Mouse (Mus musculus) heart, embryonic 16.5 days (tissue): ENCODE results near the gene Zfp697. TPM values are rescaled to one million over a fixed set of nuclear protein-coding genes. Genes with fewer than 3 reads are reported as not detected.
"Not testable (repeated sequence)": the region's sequence is repeated elsewhere in the genome, so short reads cannot be mapped to it uniquely, and the experiment has no call there.

Experiments used
- ATAC-seq: fragments of 200-750 bp; cut with Nextera tagmentation; replicated peaks from 2 replicates; pipeline ENCODE4 v1.8.0; 2017; ENCODE audit warnings: moderate number of reproducible peaks; ENCODE audit not compliant: insufficient read depth, low FRiP score; ENCODE audit errors: extremely low read depth
- H3K27ac ChIP-seq: fragments of 300-500 bp; sonication (generic); 2 replicates; pipeline ENCODE4 v1.5.1; 2014; ENCODE audit warnings: mild to moderate bottlenecking, low read length, control low read depth, moderate library complexity
- H3K27me3 ChIP-seq: fragments of 300-500 bp; sonication (generic); 2 replicates; pipeline ENCODE4 v1.6.1; 2014; ENCODE audit warnings: low read length, mixed read lengths; ENCODE audit not compliant: control insufficient read depth, insufficient read depth
- H3K36me3 ChIP-seq: fragments of 300-500 bp; sonication (generic); 2 replicates; pipeline ENCODE4 v1.6.1; 2014; ENCODE audit not compliant: control insufficient read depth, insufficient read depth
- H3K4me1 ChIP-seq: fragments of 300-500 bp; sonication (generic); 2 replicates; pipeline ENCODE4 v1.6.1; 2014; ENCODE audit warnings: low read length, mixed read lengths; ENCODE audit not compliant: control insufficient read depth, insufficient read depth
- H3K4me2 ChIP-seq: fragments of 300-500 bp; sonication (generic); 2 replicates; pipeline ENCODE4 v1.6.1; 2014; ENCODE audit warnings: low read depth, mild to moderate bottlenecking, control low read depth, low read length
- H3K4me3 ChIP-seq: fragments of 300-500 bp; sonication (generic); 2 replicates; pipeline ENCODE4 v1.5.1; 2014; ENCODE audit warnings: mild to moderate bottlenecking, control low read depth, low read length
- H3K9ac ChIP-seq: fragments of 300-500 bp; sonication (generic); 2 replicates; pipeline ENCODE4 v1.6.1; 2014; ENCODE audit warnings: low read length, control low read depth
- H3K9me3 ChIP-seq: fragments of 300-500 bp; sonication (generic); replicated peaks from 2 replicates; pipeline ENCODE4 v1.6.1; 2016; ENCODE audit warnings: low read length; ENCODE audit not compliant: control insufficient read depth
- WGBS: fragments of 180-500 bp; shearing (Covaris S2); extraction: QIAGEN DNeasy Blood & Tissue Kit; methylation state at CpG from one replicate; pipeline ENCODE4 v1.1.7; 2014; 5-methylcytosine and 5-hydroxymethylcytosine counted together
- polyA plus RNA-seq: library from polyadenylated mRNA; unstranded; fragments of >200 nt; fragmentation: Nextera tagmentation; extraction: Ambion mirVana; gene quantifications from 2 replicates; pipeline ENCODE4 v1.2.1, GENCODE M21; 2015

Zfp697 gene
- polyA plus RNA-seq, 1 experiment from 2014 or later: 9.8 TPM

DNA sequence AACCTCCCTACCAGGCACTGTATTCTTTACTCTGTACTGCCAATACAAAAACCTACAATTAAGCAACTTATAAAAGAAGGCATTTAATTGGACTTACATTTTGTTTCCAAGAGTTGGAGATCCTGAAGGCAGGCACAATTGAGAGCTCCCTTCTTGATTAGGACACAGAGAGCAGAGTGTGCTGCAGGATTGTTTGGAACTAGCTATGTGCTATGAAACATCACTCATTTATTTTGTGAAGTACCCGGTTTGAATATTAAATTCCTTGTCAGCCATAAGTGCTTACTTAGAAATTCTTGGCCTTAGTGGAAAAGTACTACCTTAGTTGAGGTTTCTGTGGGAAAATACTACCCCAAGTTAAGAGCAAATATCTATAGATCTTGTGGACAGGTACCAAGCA lies 342.1 kb downstream of the Zfp697 start, which contains the start of gene Hsd3b2:
Gene Hsd3b2, minus strand, starts transcription at position 168 of the 400 bp plus-strand sequence.
- Histone ChIP-seq H3K36me3 (no peaks in the 10 kb centered on the region), H3K9me3 (no peaks in the 10 kb centered on the region), H3K4me1 (no peaks in the 10 kb centered on the region), H3K4me3 (no peak within 1 kb of the TSS), H3K4me2 (no peak within 1 kb of the TSS), H3K9ac (no peak within 1 kb of the TSS), H3K27ac (no peak within 1 kb of the TSS), H3K27me3 (no peaks in the 10 kb centered on the region)
- ATAC-seq: no peak
- WGBS: 61% methylated on average over 1 of the region's 1 CpGs

DNA sequence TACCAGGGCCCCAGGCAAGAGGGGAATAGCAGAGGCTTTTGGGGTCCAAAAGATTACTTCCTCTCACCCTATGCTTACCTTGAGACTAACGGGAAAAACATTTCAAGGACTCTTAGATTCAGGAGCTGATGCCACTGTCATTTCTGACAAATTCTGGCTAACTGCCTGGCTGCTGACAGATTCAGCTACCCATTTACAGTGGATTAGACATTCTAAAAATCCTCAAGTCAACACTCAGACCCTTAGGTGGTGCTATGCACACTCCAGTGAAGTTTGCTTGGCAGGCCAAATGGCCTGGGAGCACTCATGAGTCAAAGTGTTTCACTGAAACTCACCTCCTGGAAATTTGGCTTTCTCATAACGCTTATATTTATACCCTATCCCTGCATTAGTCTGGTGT lies 344.0 kb downstream of the Zfp697 start:
- ATAC-seq: no peak
- no peaks in the 10 kb centered on the region for H3K9me3 ChIP-seq
- H3K9ac ChIP-seq: no peak overlapping the region
- 68% methylated on average over 2 of the region's 2 CpGs for WGBS
- H3K36me3 ChIP-seq: no peaks in the 10 kb centered on the region
- no peak overlapping the region for H3K4me3 ChIP-seq
- no peak overlapping the region for H3K4me2 ChIP-seq
- H3K27me3 ChIP-seq: no peaks in the 10 kb centered on the region
- no peaks in the 10 kb centered on the region for H3K4me1 ChIP-seq
- no peak overlapping the region for H3K27ac ChIP-seq

DNA sequence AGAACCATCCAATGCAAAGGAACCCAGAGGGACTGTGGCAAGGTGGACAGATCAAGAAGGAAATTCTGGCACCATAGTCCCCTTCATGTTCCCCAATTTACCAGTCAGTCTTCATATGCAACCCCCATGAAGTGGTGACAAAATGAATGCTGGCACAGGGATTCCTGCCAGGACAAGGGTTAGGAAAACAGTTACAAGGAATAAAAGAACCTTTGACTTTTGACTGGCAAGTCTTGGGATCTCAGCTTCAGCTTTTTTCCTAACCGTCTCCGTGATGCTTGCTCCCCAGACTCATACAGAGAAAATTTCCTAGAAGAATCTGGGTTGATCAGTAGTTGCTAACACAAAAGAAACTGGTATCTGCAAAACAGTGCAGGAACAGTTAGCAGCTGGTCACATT lies 351.5 kb downstream of the Zfp697 start:
- WGBS: 86% methylated on average over 2 of the region's 2 CpGs
- Histone ChIP-seq H3K4me1 (no peaks in the 10 kb centered on the region), H3K27me3 (no peaks in the 10 kb centered on the region), H3K4me2 (no peak overlapping the region), H3K9ac (no peak overlapping the region), H3K36me3 (no peaks in the 10 kb centered on the region), H3K9me3 (no peaks in the 10 kb centered on the region), H3K4me3 (no peak overlapping the region), H3K27ac (no peak overlapping the region)
- no peak for ATAC-seq

DNA sequence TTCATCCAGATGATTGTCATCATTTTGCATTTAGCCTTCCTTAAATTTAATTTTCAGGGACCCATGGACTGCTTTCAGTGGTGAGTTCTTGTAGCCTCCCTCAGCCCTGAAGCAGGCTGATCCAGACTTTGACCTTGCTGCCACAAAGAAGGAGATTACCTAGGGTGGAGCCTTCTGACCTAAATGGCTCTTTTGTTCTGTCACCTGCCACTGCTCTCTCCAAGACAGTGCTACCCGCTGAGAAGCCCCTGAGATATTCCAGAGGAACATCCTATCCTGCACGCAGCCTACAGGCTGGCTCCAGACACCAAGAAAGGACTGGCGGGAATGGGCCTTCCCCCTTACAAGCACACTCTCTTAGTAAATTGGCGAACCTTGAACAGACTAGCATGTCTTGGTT lies 352.1 kb downstream of the Zfp697 start:
- Histone ChIP-seq H3K27ac (no peak overlapping the region), H3K4me2 (no peak overlapping the region), H3K4me1 (no peaks in the 10 kb centered on the region), H3K36me3 (no peaks in the 10 kb centered on the region), H3K4me3 (no peak overlapping the region), H3K9ac (no peak overlapping the region), H3K27me3 (no peaks in the 10 kb centered on the region), H3K9me3 (no peaks in the 10 kb centered on the region)
- WGBS: 65% methylated on average over 4 of the region's 4 CpGs
- no peak for ATAC-seq

DNA sequence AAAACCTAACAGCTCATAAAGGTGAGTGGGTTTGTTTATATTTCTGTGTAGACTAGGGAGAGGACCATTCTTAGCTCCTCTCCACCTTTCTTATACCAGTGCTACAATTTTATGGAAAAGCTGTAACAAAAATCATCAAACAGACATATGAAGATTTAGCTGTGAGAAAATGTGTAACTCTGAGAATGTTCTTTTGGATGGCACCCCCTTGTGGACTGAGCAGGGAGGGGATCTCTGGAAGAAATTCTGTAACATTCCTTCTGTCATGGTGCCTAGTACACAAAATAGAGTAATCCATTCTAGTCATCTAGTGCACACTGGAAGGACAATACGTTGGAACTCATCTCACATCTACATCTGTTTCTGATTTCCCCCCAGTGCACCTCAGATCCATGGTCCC lies 358.8 kb downstream of the Zfp697 start:
- H3K27ac ChIP-seq, H3K4me2 ChIP-seq, H3K9me3 ChIP-seq, ATAC-seq, H3K9ac ChIP-seq, H3K36me3 ChIP-seq, H3K27me3 ChIP-seq, H3K4me3 ChIP-seq, H3K4me1 ChIP-seq: not testable (repeated sequence)
- 56% methylated on average over 1 of the region's 1 CpGs for WGBS

DNA sequence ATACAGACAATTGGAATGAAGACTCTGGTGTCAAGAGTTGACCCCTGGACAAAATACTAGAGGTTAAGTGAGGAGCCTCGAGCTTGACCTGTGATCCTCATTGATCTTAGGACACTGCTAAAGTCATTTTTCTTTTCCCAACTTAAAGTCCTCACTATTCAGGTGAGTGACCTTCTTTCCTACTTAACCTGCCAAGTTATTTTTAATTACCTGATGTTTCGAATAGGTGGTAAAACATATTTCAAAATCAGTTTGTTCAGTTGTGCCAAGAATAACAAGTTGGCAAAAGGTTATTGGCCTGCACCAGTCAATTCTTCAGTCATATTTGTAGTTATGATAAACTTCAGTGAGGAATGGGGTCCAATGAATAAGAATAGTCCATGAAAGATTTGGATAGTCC lies 369.9 kb downstream of the Zfp697 start:
- no peaks in the 10 kb centered on the region for H3K36me3 ChIP-seq
- no peak for ATAC-seq
- no peak overlapping the region for H3K27ac ChIP-seq
- WGBS: 60% methylated on average over 2 of the region's 2 CpGs
- no peaks in the 10 kb centered on the region for H3K4me1 ChIP-seq
- H3K9ac ChIP-seq: no peak overlapping the region
- no peak overlapping the region for H3K4me2 ChIP-seq
- no peak overlapping the region for H3K4me3 ChIP-seq
- no peaks in the 10 kb centered on the region for H3K27me3 ChIP-seq
- H3K9me3 ChIP-seq: no peaks in the 10 kb centered on the region

DNA sequence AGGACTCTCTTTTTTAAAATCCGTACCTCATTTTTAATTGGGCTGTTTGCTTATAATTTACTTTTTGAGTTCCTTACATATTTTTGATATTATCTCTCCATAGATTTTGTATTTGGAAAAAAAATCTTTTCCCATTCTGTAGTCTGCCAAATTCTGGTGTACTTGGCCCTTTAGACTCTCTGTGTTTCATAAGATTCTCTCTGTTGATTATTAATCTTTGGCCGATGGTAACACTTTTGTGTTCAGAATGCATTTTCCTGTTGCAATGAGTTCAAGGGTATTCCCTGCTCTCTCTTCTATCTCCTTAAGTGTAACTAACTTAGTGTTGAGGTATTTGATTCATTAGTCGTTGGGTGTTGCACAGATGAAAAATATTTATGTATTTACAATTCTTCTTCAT lies 374.6 kb downstream of the Zfp697 start:
- WGBS: 81% methylated on average over 3 of the region's 3 CpGs
- ATAC-seq: no peak
- Histone ChIP-seq H3K4me3 (no peak overlapping the region), H3K4me1 (no peaks in the 10 kb centered on the region), H3K4me2 (no peak overlapping the region), H3K27ac (no peak overlapping the region), H3K27me3 (no peaks in the 10 kb centered on the region), H3K9ac (no peak overlapping the region), H3K9me3 (no peaks in the 10 kb centered on the region), H3K36me3 (no peaks in the 10 kb centered on the region)

DNA sequence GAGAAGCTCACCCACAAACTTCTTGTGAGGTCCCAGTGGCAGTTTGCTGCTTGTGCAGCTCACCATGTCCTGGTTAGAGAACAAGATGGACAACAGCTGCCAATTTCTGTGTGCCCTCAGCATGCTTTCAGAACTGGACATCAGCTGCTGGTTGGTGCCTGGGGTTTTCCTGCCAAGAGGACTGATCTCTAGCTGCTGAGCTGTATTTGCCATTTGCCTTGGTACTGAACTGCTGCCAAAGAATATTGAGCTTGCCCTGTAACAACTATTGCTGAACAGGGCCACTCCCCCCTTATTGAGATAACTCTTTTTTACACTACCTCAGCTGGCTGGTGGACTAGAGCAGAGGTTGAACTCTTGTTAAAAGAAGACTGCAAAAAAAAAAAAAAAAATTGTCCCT lies 381.9 kb downstream of the Zfp697 start:
- no peak overlapping the region for H3K27ac ChIP-seq
- no peak overlapping the region for H3K9ac ChIP-seq
- H3K27me3 ChIP-seq: no peaks in the 10 kb centered on the region
- no peaks in the 10 kb centered on the region for H3K36me3 ChIP-seq
- ATAC-seq: no peak
- no peaks in the 10 kb centered on the region for H3K9me3 ChIP-seq
- H3K4me1 ChIP-seq: no peaks in the 10 kb centered on the region
- H3K4me2 ChIP-seq: no peak overlapping the region
- no peak overlapping the region for H3K4me3 ChIP-seq

DNA sequence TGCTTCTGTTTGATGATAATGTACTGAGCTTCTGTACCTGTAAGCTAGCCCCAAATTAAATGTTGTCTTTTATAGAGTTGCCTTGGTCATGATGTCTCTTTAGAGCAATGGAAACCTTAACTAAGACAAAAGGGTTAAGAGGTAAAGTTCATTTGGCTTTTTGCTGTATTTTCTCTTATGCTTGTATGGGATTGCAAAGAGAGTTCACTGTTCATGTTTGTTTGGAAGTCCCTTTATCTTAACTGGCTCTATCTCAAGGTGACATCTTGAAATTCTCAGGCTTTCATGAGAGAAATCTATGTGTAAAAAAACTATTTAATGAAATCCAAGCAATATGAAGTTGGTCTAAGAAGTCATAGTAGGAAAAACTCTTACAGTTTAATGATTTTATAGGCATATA lies 398.7 kb downstream of the Zfp697 start:
- ATAC-seq: no peak
- no peak overlapping the region for H3K4me3 ChIP-seq
- no peak overlapping the region for H3K4me2 ChIP-seq
- no peak overlapping the region for H3K27ac ChIP-seq
- no peaks in the 10 kb centered on the region for H3K9me3 ChIP-seq
- no peak overlapping the region for H3K9ac ChIP-seq
- H3K27me3 ChIP-seq: no peaks in the 10 kb centered on the region
- no peaks in the 10 kb centered on the region for H3K36me3 ChIP-seq
- no peaks in the 10 kb centered on the region for H3K4me1 ChIP-seq
